Mouse (Mus musculus): ENCODE measurements around the gene Mau2.
"Not testable (repeated sequence)": the region's sequence is repeated elsewhere in the genome, so short reads cannot be mapped to it uniquely, and the experiment has no call there.

Mau2 gene

DNA sequence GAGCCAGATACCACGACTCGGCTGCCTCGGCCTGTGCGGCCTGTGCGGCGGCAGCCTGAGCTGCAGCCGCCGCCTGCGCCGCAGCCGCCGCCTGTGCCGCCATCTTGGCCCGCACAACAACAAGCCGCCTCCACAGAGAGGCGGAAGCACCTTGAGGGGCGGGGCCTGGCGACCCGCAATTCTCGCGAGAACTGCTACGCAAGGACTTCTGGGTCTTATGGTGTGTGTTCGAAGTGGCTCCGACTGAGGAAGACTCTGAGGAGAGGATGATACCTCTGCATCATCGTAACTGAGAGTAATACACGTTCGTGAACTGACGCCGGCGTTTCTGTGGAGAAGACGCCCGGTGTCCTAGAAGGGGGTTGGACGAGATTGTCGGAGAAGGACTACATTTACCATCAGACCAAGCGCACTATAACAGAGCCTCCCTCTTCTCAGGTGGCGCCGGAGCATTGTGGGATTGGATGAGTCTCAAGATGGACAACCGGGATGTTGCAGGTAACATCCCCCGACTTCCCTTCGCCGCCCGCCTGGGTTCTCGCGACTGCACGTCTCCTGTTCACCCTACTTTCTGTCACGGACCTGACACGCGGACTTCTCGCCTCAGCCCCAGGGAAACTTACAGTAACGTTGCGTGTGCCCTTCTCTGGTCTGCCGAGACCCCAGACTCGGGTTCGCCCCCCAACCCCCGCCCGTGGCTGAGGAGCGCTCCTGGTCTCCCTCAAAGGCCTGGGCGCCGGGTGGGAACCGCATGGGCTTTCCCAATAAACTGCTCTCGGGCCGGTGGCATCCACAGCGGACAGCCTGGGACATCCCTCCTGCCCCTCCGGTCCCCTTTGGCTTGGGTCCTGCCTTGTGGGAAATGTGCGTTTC lies at the start of gene Mau2, which contains the start of gene Sugp1:
Mau2 (minus strand) TSS at position 152 of the 873 bp plus-strand sequence.
Sugp1 (plus strand) TSS at position 231 of the 873 bp plus-strand sequence.
- peak; percentile 95 to 97 for DNase-seq (ENCODE audit: low spot score in 2 of 2)

DNA sequence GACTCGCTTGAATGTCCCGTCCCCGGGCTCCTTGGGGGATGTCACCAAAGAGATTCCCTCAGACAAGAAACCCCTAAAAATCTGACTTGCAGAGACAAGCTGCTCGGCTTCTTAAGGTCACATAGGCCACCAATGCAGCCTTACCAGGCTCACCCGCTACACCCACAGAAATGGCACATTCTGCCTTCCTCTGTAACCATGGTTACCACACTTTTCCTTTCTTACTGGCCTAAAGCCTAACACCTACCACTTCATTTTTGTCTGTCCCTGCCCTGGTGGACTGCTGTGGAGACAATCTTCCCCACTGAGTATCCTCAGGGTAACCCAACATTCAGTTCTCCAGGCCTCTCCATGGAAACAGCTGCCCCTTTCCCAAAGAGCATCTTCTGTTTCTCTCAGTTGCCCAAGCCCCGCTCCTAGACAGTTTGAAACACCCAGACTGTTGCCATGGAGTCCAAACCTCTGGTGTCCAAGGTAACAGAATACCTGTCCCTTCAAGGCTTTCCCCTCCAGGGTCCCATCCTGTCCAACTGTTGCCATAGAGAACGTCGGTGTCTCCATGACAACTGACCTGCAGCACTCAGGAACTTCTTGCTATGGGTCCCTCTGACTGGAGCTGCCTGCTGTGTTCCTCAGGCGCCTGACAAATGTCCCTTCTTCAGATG lies 46.9 kb upstream of the Mau2 start:
- no peak for DNase-seq (ENCODE audit: low spot score in 2 of 2)

DNA sequence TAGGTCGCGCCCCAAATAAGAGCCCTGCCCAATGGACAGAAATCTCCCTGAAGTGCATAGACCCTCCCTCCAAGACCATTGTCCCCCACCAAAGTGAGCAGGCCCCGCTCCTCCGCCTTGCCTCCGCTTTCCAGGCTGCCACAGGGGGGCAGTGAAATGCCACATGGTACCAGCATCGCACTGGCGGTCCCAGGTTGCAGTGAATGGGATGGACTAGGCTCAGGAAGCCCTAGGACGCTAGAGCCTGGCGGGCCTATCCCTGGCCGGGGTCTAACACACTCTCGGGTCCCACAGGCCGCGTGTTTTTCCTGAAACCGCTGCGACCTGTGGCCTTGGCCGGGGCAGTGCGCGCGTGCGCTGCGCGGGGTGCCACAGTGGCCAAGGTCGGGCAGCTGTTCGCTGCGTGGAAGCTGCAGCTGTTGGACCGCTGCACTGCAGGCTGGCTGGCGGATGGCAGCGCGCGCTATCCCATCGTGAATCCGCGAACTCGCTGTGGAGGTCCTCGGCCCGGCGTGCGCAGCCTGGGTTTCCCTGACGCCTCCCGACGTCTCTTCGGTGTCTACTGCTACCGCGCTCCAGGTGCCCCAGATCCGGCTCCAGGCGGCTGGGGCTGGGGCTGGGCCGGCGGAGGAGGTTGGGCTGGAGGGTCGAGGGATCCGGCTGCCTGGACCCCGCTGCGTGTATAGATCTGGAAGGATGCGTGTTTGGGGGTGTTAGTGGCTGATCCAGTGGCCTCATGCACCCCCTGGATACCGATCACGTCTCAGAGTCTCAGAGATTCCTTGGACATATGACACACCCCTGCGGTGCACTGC lies 45.5 kb upstream of the Mau2 start:
- no peak for DNase-seq (ENCODE audit: low spot score in 2 of 2)

DNA sequence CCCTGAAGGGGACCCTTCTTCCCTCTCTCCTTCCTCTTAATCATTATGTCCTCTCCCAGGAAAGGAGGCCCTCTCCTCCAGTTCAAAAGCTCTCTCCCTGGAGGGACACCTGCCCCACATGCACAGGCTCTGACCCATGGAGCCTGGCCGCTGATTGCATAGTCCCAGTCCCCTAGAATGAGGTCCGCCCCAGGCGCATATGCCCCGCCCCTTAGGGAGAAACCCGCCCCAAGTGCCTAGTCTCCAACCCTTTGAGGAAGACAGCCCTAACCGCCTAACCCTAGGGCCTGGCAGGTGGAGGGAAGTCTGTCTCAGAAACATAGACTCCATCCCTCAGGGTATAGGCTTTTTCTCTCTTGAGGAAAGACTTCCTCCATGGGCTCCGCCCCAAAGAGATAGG lies 44.7 kb upstream of the Mau2 start:
- no peak for DNase-seq (ENCODE audit: low spot score in 2 of 2)

DNA sequence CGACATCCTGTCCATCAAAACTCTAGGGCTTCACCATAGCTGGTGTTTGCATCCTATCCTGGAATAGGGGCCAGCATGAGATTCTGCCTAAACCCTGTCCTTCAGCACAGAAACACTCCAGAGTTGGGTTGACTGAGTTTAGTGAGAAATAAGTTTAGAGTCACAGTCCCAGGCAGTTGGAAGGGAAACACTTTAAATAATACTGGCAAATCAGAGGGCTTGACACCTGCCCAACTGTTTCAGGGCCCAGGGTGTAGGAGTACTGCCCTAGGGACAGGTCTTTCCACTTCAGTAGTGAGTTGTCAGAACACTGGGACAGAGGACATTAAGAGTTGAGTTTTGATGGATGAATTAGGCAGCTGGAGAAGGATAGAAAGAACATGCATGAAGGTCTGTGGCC lies 43.6 kb upstream of the Mau2 start:
- no peak for DNase-seq (ENCODE audit: low spot score in 2 of 2)

DNA sequence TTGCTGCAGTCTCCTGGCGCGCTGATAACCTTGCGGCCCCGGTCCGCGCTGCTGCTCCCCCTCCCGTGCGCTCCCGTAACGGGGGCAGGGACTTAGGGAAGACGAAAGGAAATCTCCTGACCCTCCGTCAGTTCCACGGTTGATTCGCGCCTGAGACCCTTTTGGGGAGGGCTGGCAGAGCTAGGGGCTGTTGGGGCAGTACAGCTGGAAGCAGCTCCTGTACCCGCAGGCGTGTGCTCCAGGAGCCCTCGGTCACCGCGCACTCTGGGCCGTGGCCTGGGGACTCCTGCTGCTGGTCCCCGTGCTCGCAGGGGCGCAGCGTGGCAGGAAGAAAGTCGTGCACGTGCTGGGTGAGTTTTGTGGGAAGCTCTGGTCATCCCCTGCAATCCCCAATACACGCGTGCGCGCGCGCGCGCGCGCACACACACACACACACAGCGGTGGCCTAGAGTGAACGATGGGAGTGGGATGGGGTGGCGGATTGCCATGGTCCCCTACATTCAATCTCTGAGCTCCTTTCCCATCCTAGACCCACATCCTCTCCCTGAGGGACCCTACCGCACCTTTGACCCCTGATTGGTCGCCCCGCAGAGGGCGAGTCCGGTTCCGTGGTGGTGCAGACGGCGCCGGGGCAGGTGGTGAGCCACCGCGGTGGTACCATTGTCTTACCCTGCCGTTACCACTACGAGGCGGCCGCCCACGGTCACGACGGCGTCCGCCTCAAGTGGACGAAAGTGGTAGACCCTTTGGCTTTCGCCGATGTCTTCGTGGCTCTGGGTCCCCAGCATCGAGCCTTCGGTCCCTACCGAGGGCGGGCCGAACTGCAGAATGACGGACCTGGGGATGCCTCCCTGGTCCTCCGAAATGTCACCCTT lies 41.9 kb upstream of the Mau2 start:
- DNase-seq (ENCODE audit: low spot score in 2 of 2): no peak

GRCm38 (mm10) chr8:70083285-70083684 lies 40.8 kb upstream of the Mau2 start, which contains the start of gene Hapln4:
TSS of gene Hapln4 (plus strand) at chr8:70083457.
- no peak for DNase-seq (ENCODE audit: low spot score in 2 of 2)

DNA sequence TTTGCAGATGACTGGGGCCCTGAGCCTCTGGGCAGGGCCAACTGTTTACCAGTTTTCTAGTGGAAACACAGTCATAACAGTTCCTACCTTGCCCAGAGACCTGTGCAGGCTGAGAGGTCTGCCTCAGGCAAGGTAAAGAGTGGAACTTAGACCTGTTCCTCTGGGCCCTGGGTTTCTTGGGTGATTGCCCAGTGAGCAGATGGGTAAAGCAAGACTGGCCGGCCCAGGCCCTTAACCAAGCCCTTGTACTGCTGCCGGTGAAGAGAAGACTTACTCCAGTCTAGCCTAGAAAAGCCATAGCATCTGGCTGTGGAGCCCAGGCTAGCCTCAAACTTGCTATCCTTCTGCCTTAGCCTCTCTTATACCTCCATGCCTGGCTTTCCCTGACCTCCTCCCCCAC lies 39.4 kb upstream of the Mau2 start:
- DNase-seq (ENCODE audit: low spot score in 2 of 2): no peak

DNA sequence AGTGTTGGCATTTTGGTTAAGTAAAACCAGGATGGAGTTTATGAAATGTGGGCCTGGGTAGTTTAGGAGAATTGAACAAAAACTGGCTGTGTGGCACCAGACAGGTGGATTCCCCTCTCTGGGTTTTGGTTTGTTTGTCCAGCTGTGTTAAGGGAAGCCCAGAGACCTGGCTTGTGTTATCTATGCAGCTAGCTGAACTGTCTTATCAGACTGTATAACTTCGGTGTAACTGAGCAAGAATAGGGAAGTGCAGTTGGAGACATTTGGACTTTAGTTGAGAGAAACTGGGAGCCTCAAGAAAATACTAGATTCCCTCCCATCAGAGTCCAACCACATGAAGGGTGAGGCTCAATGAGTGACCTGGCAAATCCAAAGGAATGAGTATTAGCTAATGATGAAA lies 31.1 kb upstream of the Mau2 start:
- DNase-seq (ENCODE audit: low spot score in 2 of 2): no peak

GRCm38 (mm10) chr8:70073120-70073519 lies 30.6 kb upstream of the Mau2 start:
- no peak for DNase-seq (ENCODE audit: low spot score in 2 of 2)

- no peak for DNase-seq (ENCODE audit: low spot score in 2 of 2)
These were observed 30.0 kb upstream of the Mau2 start, which contains the start of gene Tm6sf2 for GRCm38 (mm10) chr8:70072441-70073069. TSS of gene Tm6sf2 (plus strand) at chr8:70072924.

GRCm38 (mm10) chr8:70071836-70072440 lies 29.4 kb upstream of the Mau2 start:
- no peak for DNase-seq (ENCODE audit: low spot score in 2 of 2)

- no peak for DNase-seq (ENCODE audit: low spot score in 2 of 2)
These were observed 15.2 kb upstream of the Mau2 start for GRCm38 (mm10) chr8:70057721-70058120.

DNA sequence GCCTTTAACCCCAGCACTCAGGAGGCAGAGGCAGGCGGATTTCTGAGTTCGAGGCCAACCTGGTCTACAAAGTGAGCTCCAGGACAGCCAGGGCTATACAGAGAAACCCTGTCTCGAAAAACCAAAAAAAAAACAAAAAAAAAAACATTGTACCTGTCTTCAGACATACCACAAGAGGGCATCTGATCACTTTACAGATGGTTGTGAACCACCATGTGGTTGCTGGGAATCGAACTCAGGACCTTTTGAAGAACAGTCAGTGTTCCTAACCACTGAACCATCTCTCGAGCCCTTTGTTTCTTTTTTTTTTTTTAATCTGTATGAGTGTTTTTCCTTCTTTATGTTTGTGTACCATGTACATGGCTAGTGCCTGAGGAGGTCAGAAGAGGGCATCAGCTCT lies 7.9 kb upstream of the Mau2 start:
- not testable (repeated sequence) for DNase-seq (ENCODE audit: low spot score in 2 of 2)

GRCm38 (mm10) chr8:70049662-70050061 lies 7.1 kb upstream of the Mau2 start:
- no peak for DNase-seq (ENCODE audit: low spot score in 2 of 2)

GRCm38 (mm10) chr8:70043996-70044395 lies 1.5 kb upstream of the Mau2 start:
- DNase-seq (ENCODE audit: low spot score in 2 of 2): no peak

DNA sequence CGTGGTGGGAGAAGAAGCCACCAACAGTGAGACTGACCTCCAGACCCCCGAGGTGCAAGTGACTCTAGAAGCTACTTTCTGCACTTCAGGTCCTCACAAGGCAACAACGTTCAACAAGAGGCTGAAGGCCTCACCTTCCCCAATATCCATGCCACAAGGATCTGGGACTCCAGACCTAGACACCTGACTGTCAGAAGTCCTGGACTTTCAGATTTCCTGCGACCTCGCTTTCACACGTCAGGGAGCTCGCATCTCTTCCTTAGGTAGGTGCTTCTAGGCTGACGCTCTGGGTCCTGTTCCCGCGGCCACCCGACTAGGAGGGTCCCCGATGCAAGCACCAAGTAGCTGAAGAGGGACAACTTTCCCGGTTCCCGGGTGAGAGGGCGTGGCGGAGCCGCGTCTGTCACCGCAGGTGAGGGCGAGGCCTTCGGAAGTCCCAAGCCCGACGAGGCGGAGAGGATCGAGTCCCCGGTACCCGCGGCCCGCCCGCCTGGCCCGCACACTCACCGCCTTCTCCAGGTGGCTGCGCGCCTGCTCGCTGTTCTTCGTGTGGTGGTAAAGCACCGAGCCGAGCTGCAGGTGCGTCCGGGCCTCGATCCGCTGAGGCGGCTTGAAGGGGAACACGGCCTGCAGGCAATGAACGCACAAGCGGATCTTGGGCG lies 518 bp downstream of the Mau2 start:
- DNase-seq (ENCODE audit: low spot score in 2 of 2): peak; percentile 15 to 51

- DNase-seq (ENCODE audit: low spot score in 2 of 2): no peak
These were observed 4.5 kb downstream of the Mau2 start for GRCm38 (mm10) chr8:70037994-70038393.

GRCm38 (mm10) chr8:70030255-70030654 lies 12.3 kb downstream of the Mau2 start:
- no peak for DNase-seq (ENCODE audit: low spot score in 2 of 2)

DNA sequence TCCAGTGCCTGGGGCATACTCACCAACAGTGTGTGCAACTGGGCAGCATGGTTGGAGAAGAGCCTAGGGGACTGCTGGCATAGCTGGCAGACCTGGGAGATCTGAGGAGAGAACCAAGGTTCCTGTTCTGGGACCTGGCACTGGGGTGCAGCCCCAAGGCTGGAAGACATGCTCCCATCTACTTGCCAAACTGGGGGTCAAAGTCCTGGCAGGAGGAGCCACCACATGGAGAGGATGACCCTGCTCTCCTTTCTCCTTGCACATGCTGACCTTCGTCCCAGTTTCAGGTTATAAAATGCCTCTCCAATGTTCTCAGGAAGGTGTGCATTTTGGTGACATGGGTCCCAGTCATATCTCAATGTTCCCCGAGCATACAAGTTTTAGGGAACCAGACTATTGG lies 16.4 kb downstream of the Mau2 start:
- DNase-seq (ENCODE audit: low spot score in 2 of 2): no peak
